Mouse (Mus musculus): ENCODE data around the gene Gm45208.

DNA sequence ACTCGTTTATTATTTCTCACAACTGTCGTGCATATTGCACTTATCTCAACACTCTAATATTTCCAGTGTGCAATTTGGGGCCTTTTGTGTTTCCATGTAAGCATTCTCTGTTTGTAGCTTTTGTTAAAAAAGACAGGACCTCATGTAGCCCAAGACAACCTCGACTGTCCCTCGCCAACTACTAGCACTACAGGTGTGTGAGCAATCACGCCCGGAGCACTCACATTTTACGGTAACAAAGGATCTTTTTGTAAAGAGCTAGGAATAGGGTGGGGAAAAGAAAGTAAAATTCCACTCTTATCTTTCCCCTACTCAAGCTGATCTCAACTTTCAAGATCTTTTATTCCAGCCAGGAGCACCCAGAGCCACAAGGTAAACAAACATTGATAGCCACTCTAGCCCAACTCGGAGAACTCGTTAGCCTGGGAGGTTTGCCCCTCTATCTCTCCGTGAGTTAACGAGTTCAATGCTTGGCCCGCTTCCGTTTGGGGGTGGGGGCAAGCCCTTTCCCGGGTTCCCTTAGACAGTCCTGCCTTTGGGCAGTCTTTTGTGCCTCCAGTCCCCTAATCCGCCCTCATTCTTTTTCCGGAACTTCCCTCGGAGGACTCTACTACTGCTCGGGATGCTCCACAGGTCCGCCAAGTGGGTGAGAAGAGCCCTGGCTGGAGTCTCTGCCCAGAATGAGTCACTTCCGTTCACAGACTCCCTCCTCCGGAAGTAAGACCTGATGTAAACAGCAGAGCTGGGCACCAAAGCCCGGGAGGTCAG, at the start of gene Gm45208:
- no peak for TF ChIP-seq POLR2A (IDR thresholded peaks at IDR 0.05; ENCODE audit: low read depth, low read length)
- TF ChIP-seq CTCF (IDR thresholded peaks at IDR 0.05; ENCODE audit: borderline replicate concordance, insufficient read depth, low read length): no peak
